Mouse (Mus musculus): ENCODE results near the gene Map4k5. TPM values are rescaled to one million over a fixed set of nuclear protein-coding genes. Genes with fewer than 3 reads are reported as not detected.
A peak's percentile ranks its signal among the peaks of the same experiment; 100 is the strongest.

Gene Map4k5
- polyA plus RNA-seq, 1 experiment from 2014 or later, result 40.0 TPM

DNA sequence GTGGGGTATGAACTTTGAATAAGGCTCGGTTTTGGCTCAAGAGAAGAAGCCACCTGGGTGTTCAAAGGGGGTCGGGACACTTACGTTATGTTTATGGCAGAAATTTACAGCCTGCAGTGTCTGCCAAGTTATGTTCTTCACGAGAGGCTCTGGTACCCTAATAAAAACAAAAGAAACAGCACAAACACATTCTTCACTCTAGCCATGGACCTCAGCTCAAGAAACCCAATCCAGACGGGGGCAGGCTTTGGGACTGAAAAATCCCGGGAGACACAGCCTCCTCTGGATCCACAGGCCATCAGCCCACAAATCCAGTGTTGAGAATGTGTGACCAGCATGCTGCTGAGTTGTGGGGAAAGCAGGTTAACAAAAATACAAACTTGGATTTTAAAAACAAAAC, 133.0 kb downstream of the Map4k5 start:
- WGBS, result 79% methylated on average over 6 of the region's 6 CpGs
- no peak overlapping the region for H3K9ac ChIP-seq (replicated peaks; ENCODE audit: low read length)
- H3K27me3 ChIP-seq (ENCODE audit: control insufficient read depth, insufficient read depth, low read length), result no peaks in the 10 kb centered on the region
- H3K36me3 ChIP-seq (ENCODE audit: control insufficient read depth, insufficient read depth, low read length), result no peaks in the 10 kb centered on the region
- H3K4me1 ChIP-seq (ENCODE audit: control insufficient read depth, insufficient read depth, low read length), result peaks cover 13% of the 10 kb centered on the region
- no peak overlapping the region for H3K4me2 ChIP-seq (ENCODE audit: low read length)
- H3K27ac ChIP-seq (replicated peaks; ENCODE audit: low read depth, low read length), result no peak overlapping the region
- no peak for ATAC-seq (ENCODE audit: low FRiP score, low TSS enrichment)
- H3K9me3 ChIP-seq (ENCODE audit: control insufficient read depth, low read length), result no peaks in the 10 kb centered on the region
- H3K4me3 ChIP-seq (replicated peaks; ENCODE audit: low read depth, low read length), result no peak overlapping the region
- DNase-seq, result no peak

- DNase-seq (no peak), ATAC-seq (ENCODE audit: low FRiP score, low TSS enrichment) (no peak)
- Histone ChIP-seq H3K4me3 (replicated peaks; ENCODE audit: low read depth, low read length) (no peak overlapping the region), H3K9me3 (ENCODE audit: control insufficient read depth, low read length) (no peaks in the 10 kb centered on the region), H3K27ac (replicated peaks; ENCODE audit: low read depth, low read length) (no peak overlapping the region), H3K9ac (replicated peaks; ENCODE audit: low read length) (no peak overlapping the region), H3K27me3 (ENCODE audit: control insufficient read depth, insufficient read depth, low read length) (no peaks in the 10 kb centered on the region), H3K4me2 (ENCODE audit: low read length) (no peak overlapping the region), H3K4me1 (ENCODE audit: control insufficient read depth, insufficient read depth, low read length) (peaks cover 13% of the 10 kb centered on the region), H3K36me3 (ENCODE audit: control insufficient read depth, insufficient read depth, low read length) (no peaks in the 10 kb centered on the region)
- WGBS, result 81% methylated on average over 5 of the region's 7 CpGs
These were observed 133.6 kb downstream of the Map4k5 start for GRCm38 (mm10) chr12:69759267-69759885.

- ATAC-seq (ENCODE audit: low FRiP score, low TSS enrichment) (no peak; the same call in 1 of the 2 replicates), DNase-seq (peak; percentile 45)
- Histone ChIP-seq H3K9me3 (ENCODE audit: control insufficient read depth, low read length) (no peaks in the 10 kb centered on the region), H3K4me2 (ENCODE audit: low read length) (peak overlapping the region; percentile 45), H3K36me3 (ENCODE audit: control insufficient read depth, insufficient read depth, low read length) (no peaks in the 10 kb centered on the region), H3K4me1 (ENCODE audit: control insufficient read depth, insufficient read depth, low read length) (peaks cover 13% of the 10 kb centered on the region), H3K27me3 (ENCODE audit: control insufficient read depth, insufficient read depth, low read length) (no peaks in the 10 kb centered on the region), H3K9ac (replicated peaks; ENCODE audit: low read length) (no peak overlapping the region), H3K4me3 (replicated peaks; ENCODE audit: low read depth, low read length) (peak overlapping the region; percentile 7; the same call in 1 of the 2 replicates), H3K27ac (replicated peaks; ENCODE audit: low read depth, low read length) (no peak overlapping the region)
- WGBS, result 12% methylated on average over 22 of the region's 22 CpGs
These were observed 134.5 kb downstream of the Map4k5 start for GRCm38 (mm10) chr12:69758221-69759185.

DNA sequence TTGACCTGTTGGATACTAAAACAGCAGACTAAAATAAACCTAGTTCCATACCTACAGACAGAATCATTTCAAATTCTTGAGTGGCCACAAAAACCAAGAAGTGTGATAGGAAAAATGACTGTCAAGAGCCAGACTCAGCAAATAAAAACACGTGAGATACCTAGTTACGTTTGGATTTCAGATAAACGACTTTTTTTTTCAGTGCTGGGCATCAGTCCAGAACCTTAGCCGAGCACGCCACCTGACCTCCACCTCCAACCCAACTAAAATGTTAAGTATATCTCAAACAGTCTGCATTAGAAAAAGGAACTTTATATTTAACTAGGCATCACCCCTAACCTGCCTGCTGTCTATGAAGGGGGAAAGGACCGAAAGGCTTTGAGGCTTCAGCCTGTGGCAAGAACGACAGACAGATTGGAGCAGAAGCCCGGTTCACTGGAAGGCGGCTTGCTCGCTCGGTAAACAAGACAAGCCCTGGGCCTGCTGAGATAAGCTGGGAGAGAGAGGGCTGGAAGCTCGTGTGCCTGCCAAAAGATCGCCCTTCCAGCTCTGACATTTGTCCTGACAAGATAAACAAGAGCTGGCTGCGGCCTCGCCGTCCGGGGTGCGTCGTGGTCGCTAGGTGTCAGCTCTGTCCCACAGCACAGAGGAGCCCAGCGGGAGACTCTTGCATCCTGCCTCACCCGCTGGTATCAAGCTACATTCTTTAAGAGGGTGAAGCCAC, 135.4 kb downstream of the Map4k5 start:
- no peaks in the 10 kb centered on the region for H3K36me3 ChIP-seq (ENCODE audit: control insufficient read depth, insufficient read depth, low read length)
- H3K4me2 ChIP-seq (ENCODE audit: low read length), result peak overlapping the region; percentile 45
- H3K27ac ChIP-seq (replicated peaks; ENCODE audit: low read depth, low read length), result no peak overlapping the region; the same call in 1 of the 2 replicates
- 0 out of 2 replicates have a peak overlapping the region, but pooled peaks have one; percentile 26 for H3K9ac ChIP-seq (replicated peaks; ENCODE audit: low read length)
- no peaks in the 10 kb centered on the region for H3K9me3 ChIP-seq (ENCODE audit: control insufficient read depth, low read length)
- H3K4me3 ChIP-seq (replicated peaks; ENCODE audit: low read depth, low read length), result peak overlapping the region; percentile 7; the same call in 1 of the 2 replicates
- no peaks in the 10 kb centered on the region for H3K27me3 ChIP-seq (ENCODE audit: control insufficient read depth, insufficient read depth, low read length)
- ATAC-seq (ENCODE audit: low FRiP score, low TSS enrichment) (peak; percentile 80), DNase-seq (peak; percentile 88)
- peaks cover 13% of the 10 kb centered on the region for H3K4me1 ChIP-seq (ENCODE audit: control insufficient read depth, insufficient read depth, low read length)
- 16% methylated on average over 22 of the region's 22 CpGs for WGBS

DNA sequence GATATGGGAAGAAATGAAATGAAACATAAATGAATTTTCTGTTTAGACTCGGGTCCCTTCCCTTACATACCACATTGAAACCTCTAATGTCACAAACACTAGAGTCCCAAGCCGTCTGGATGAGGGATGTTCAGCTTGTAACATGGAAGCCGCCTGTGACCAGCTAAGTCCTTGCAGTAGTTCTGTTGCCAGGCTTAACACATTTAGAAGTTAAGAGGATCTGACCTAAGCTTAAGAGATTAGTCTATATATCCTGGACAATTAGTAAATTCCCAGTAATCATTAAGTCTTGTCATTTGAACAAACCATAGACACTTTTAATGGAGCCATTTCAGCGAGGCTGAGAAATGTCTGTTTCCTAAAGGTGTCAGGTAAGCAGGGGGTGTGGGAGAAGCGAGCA, 137.0 kb downstream of the Map4k5 start:
- peaks cover 13% of the 10 kb centered on the region for H3K4me1 ChIP-seq (ENCODE audit: control insufficient read depth, insufficient read depth, low read length)
- H3K27ac ChIP-seq (replicated peaks; ENCODE audit: low read depth, low read length), result no peak overlapping the region
- H3K27me3 ChIP-seq (ENCODE audit: control insufficient read depth, insufficient read depth, low read length), result no peaks in the 10 kb centered on the region
- no peak overlapping the region for H3K4me2 ChIP-seq (ENCODE audit: low read length)
- no peaks in the 10 kb centered on the region for H3K36me3 ChIP-seq (ENCODE audit: control insufficient read depth, insufficient read depth, low read length)
- DNase-seq, result no peak
- no peak overlapping the region for H3K9ac ChIP-seq (replicated peaks; ENCODE audit: low read length)
- no peak overlapping the region for H3K4me3 ChIP-seq (replicated peaks; ENCODE audit: low read depth, low read length)
- no peaks in the 10 kb centered on the region for H3K9me3 ChIP-seq (ENCODE audit: control insufficient read depth, low read length)
- no peak for ATAC-seq (ENCODE audit: low FRiP score, low TSS enrichment)
- 74% methylated on average over 5 of the region's 5 CpGs for WGBS

DNA sequence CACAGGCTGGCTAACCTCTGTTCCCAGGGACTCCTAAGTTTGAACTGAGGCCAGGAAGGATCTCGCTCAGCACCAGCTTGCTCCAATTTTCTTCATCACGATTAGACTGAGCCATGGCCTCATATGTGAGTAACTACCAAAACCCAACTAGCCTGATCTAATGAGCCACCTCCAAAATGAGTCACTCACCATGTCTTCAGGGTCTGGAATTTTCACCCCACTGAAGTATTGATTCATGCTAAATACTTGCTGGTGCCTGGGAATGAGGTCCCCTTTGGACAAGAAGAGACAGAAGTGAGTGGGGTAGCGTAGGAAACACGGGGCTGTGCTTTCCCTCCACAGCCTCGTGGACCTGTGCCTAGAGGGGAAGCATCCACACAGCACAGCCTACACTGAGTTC, 139.1 kb downstream of the Map4k5 start:
- H3K9ac ChIP-seq (replicated peaks; ENCODE audit: low read length), result no peak overlapping the region
- no peak for ATAC-seq (ENCODE audit: low FRiP score, low TSS enrichment)

More for the DNA sequence above, 139.1 kb downstream of the Map4k5 start:
- no peaks in the 10 kb centered on the region for H3K36me3 ChIP-seq (ENCODE audit: control insufficient read depth, insufficient read depth, low read length)
- no peak overlapping the region for H3K27ac ChIP-seq (replicated peaks; ENCODE audit: low read depth, low read length)
- H3K9me3 ChIP-seq (ENCODE audit: control insufficient read depth, low read length), result no peaks in the 10 kb centered on the region
- 89% methylated on average over 5 of the region's 5 CpGs for WGBS
- no peak overlapping the region for H3K4me2 ChIP-seq (ENCODE audit: low read length)
- H3K27me3 ChIP-seq (ENCODE audit: control insufficient read depth, insufficient read depth, low read length), result no peaks in the 10 kb centered on the region
- DNase-seq, result no peak
- H3K4me1 ChIP-seq (ENCODE audit: control insufficient read depth, insufficient read depth, low read length), result peaks cover 8% of the 10 kb centered on the region
- no peak overlapping the region for H3K4me3 ChIP-seq (replicated peaks; ENCODE audit: low read depth, low read length)

MicroRNAs encoded within 50 kb of the gene (microRNA counts, 519-probe panel; counts per million panel counts)
- not detected for microRNA mmu-miR-681

Small RNA genes within 50 kb of the gene (microRNA-seq; reads per million reads assigned to microRNA genes)
- not detected for gene Mir681

Other genes with a start within 250 kb of the Map4k5 start
- 14.2 and 15.0 TPM in 2 replicates for gene Sos2, start 211.3 kb downstream of the Map4k5 start, polyA plus RNA-seq (2014; fragmentation: Nextera tagmentation; extraction: Ambion mirVana)
- gene L2hgdh, start 168.3 kb downstream of the Map4k5 start, polyA plus RNA-seq (2014; fragmentation: Nextera tagmentation; extraction: Ambion mirVana), result 9.8 and 10.8 TPM in 2 replicates
- 31.8 and 37.8 TPM in 2 replicates for gene Atp5s, start 168.2 kb downstream of the Map4k5 start, polyA plus RNA-seq (2014; fragmentation: Nextera tagmentation; extraction: Ambion mirVana)
- gene Cdkl1, start 101.9 kb downstream of the Map4k5 start, polyA plus RNA-seq (2014; fragmentation: Nextera tagmentation; extraction: Ambion mirVana), result 7.1 and 11.4 TPM in 2 replicates
- 140 and 157 TPM in 2 replicates for gene Atl1, start 586 bp downstream of the Map4k5 start, polyA plus RNA-seq (2014; fragmentation: Nextera tagmentation; extraction: Ambion mirVana)
- 3.3 and 3.6 TPM in 2 replicates for gene Sav1, start 93.8 kb upstream of the Map4k5 start, polyA plus RNA-seq (2014; fragmentation: Nextera tagmentation; extraction: Ambion mirVana)
- gene Nin, start 220.5 kb upstream of the Map4k5 start, polyA plus RNA-seq (2014; fragmentation: Nextera tagmentation; extraction: Ambion mirVana), result 15.3 and 17.1 TPM in 2 replicates